Mouse (Mus musculus) gastrocnemius, postnatal 25 days (tissue): ENCODE measurements at regions not wholly inside any gene's neighbourhood (a gene's known extent, or its start where the extent isn't known, plus 50 kb on each side); places are given as distances from the start of the nearest gene placed in this dataset.
"Not testable (repeated sequence)": the region's sequence is repeated elsewhere in the genome, so short reads cannot be mapped to it uniquely, and the experiment has no call there.

Experiments
- DNase-seq: peaks from one replicate; pipeline ENCODE4 v3.0.0; 2022

DNA sequence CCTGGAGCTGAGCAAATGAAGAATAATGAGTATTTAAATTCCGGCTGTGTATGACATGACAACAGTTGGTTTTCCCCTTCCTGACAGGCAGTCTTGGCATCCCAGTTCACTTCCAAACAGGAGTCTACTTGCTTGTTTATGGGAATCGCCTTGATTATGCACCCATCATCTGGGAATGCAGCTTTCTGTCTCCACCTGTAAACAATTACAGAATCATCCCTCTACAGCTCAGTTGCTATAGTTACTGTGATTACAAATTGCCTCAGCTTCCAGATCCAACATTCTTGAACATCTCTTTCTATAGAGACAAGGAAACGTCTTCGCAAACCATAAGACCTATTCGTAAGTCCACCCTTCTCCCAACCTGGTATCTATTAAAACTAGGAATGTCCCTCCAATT lies 582.6 kb upstream of the Igfbp3 start:
- DNase-seq = no peak

DNA sequence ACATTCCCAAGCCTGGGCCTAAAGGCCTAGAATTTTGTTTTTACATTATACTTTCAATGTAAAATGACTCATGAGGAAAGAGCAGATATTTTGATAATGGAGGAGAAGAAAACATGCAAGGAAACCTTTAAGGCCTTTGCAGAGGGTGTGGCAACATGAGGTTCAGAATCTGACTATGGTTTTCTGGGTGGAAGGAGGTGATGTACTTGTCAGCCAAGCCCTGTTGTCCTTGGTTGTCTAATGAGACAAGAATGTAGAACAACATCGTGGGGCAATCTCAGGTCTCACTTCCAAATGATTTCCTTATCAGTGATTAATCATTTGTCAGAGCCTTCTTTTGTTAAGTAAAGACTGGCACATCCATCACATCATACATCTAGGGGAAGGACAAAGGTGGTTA lies 580.5 kb upstream of the Igfbp3 start:
- DNase-seq = no peak

GRCm38 (mm10) chr11:7780476-7781112 lies 566.9 kb upstream of the Igfbp3 start:
- no peak for DNase-seq

- DNase-seq = not testable (repeated sequence)
These were observed 561.6 kb upstream of the Igfbp3 start for GRCm38 (mm10) chr11:7775361-7775760.

- DNase-seq = no peak
These were observed 551.6 kb upstream of the Igfbp3 start for GRCm38 (mm10) chr11:7765303-7765702.

- DNase-seq = no peak
These were observed 545.2 kb upstream of the Igfbp3 start for GRCm38 (mm10) chr11:7758862-7759467.
